Mouse (Mus musculus): ENCODE results near the gene Dnajb12. TPM values are rescaled to one million over a fixed set of nuclear protein-coding genes. Genes with fewer than 3 reads are reported as not detected.

Dnajb12 gene
- total and polyA plus RNA-seq, 3 experiments: 10.4 to 28.5 (median 20.5) TPM

- ATAC-seq (ENCODE audit: extremely low read depth, insufficient number of reproducible peaks, low FRiP score, poor library complexity, severe bottlenecking) (no peak), DNase-seq (ENCODE audit: low spot score) (no peak)
- Histone ChIP-seq H3K4me3 (ENCODE audit: low read depth, low read length) (no peak overlapping the region), H3K4me1 (ENCODE audit: insufficient read depth, low read depth, low read length) (peaks cover 52% of the 10 kb centered on the region), H3K9me3 (replicated peaks) (no peaks in the 10 kb centered on the region), H3K36me3 (replicated peaks) (no peaks in the 10 kb centered on the region), H3K27me3 (ENCODE audit: insufficient read depth, low read length) (no peaks in the 10 kb centered on the region; the same call in 1 of the 2 replicates)
- TF ChIP-seq GATA1 (IDR thresholded peaks at IDR 0.05; ENCODE audit: borderline replicate concordance, low read length): no peak
- no peak for TF ChIP-seq TAL1 (conservative IDR thresholded peaks at IDR 0.05; ENCODE audit: low read depth, low read length)
- no peak for TF ChIP-seq CTCF (IDR thresholded peaks at IDR 0.05; ENCODE audit: low read depth, low read length)
- TF ChIP-seq GATA2 (IDR thresholded peaks at IDR 0.05; ENCODE audit: borderline replicate concordance, low read depth, low read length): no peak
- no peak for TF ChIP-seq POLR2AphosphoS5 (IDR thresholded peaks at IDR 0.05; ENCODE audit: insufficient replicate concordance, low read depth, low read length)
Measured at GRCm38 (mm10) chr10:59908776-59909315, 29.5 kb downstream of the Dnajb12 start.

GRCm38 (mm10) chr10:59909357-59909847, 30.0 kb downstream of the Dnajb12 start:
- H3K4me3 ChIP-seq (ENCODE audit: low read depth, low read length): no peak overlapping the region
- H3K9me3 ChIP-seq (replicated peaks): no peaks in the 10 kb centered on the region
- H3K36me3 ChIP-seq (replicated peaks): no peaks in the 10 kb centered on the region
- ATAC-seq (ENCODE audit: extremely low read depth, insufficient number of reproducible peaks, low FRiP score, poor library complexity, severe bottlenecking): no peak
- no peaks in the 10 kb centered on the region; the same call in 1 of the 2 replicates for H3K27me3 ChIP-seq (ENCODE audit: insufficient read depth, low read length)
- no peak for DNase-seq (ENCODE audit: low spot score)
- no peak for TF ChIP-seq TAL1 (conservative IDR thresholded peaks at IDR 0.05; ENCODE audit: low read depth, low read length)
- TF ChIP-seq CTCF (IDR thresholded peaks at IDR 0.05; ENCODE audit: low read depth, low read length): no peak
- no peak for TF ChIP-seq GATA1 (IDR thresholded peaks at IDR 0.05; ENCODE audit: borderline replicate concordance, low read length)
- no peak for TF ChIP-seq POLR2AphosphoS5 (IDR thresholded peaks at IDR 0.05; ENCODE audit: insufficient replicate concordance, low read depth, low read length)
- no peak for TF ChIP-seq GATA2 (IDR thresholded peaks at IDR 0.05; ENCODE audit: borderline replicate concordance, low read depth, low read length)
- peaks cover 52% of the 10 kb centered on the region for H3K4me1 ChIP-seq (ENCODE audit: insufficient read depth, low read depth, low read length)

- no peaks in the 10 kb centered on the region; the same call in 1 of the 2 replicates for H3K27me3 ChIP-seq (ENCODE audit: insufficient read depth, low read length)
- DNase-seq (ENCODE audit: low spot score) (no peak), ATAC-seq (ENCODE audit: extremely low read depth, insufficient number of reproducible peaks, low FRiP score, poor library complexity, severe bottlenecking) (no peak)
- H3K4me3 ChIP-seq (ENCODE audit: low read depth, low read length): peak overlapping the region; percentile 61; the same call in 1 of the 2 replicates
- H3K4me1 ChIP-seq (ENCODE audit: insufficient read depth, low read depth, low read length): peaks cover 58% of the 10 kb centered on the region
- TF ChIP-seq TAL1 (conservative IDR thresholded peaks at IDR 0.05; ENCODE audit: low read depth, low read length) (no peak), GATA2 (IDR thresholded peaks at IDR 0.05; ENCODE audit: borderline replicate concordance, low read depth, low read length) (no peak), GATA1 (IDR thresholded peaks at IDR 0.05; ENCODE audit: borderline replicate concordance, low read length) (no peak), CTCF (IDR thresholded peaks at IDR 0.05; ENCODE audit: low read depth, low read length) (no peak), POLR2AphosphoS5 (IDR thresholded peaks at IDR 0.05; ENCODE audit: insufficient replicate concordance, low read depth, low read length) (no peak)
- H3K9me3 ChIP-seq (replicated peaks): no peaks in the 10 kb centered on the region
- no peaks in the 10 kb centered on the region for H3K36me3 ChIP-seq (replicated peaks)
Measured at GRCm38 (mm10) chr10:59911091-59911490, 31.7 kb downstream of the Dnajb12 start.

- ATAC-seq (ENCODE audit: extremely low read depth, insufficient number of reproducible peaks, low FRiP score, poor library complexity, severe bottlenecking) (no peak), DNase-seq (ENCODE audit: low spot score) (no peak)
- peaks cover 61% of the 10 kb centered on the region for H3K4me1 ChIP-seq (ENCODE audit: insufficient read depth, low read depth, low read length)
- H3K27me3 ChIP-seq (ENCODE audit: insufficient read depth, low read length): no peaks in the 10 kb centered on the region; the same call in 1 of the 2 replicates
- no peaks in the 10 kb centered on the region for H3K36me3 ChIP-seq (replicated peaks)
- peak overlapping the region; percentile 61; the same call in 1 of the 2 replicates for H3K4me3 ChIP-seq (ENCODE audit: low read depth, low read length)
- TF ChIP-seq POLR2AphosphoS5 (IDR thresholded peaks at IDR 0.05; ENCODE audit: insufficient replicate concordance, low read depth, low read length) (no peak), TAL1 (conservative IDR thresholded peaks at IDR 0.05; ENCODE audit: low read depth, low read length) (no peak), GATA2 (IDR thresholded peaks at IDR 0.05; ENCODE audit: borderline replicate concordance, low read depth, low read length) (no peak), GATA1 (IDR thresholded peaks at IDR 0.05; ENCODE audit: borderline replicate concordance, low read length) (no peak), CTCF (IDR thresholded peaks at IDR 0.05; ENCODE audit: low read depth, low read length) (no peak)
- H3K9me3 ChIP-seq (replicated peaks): no peaks in the 10 kb centered on the region
Measured at GRCm38 (mm10) chr10:59911561-59912198, 32.3 kb downstream of the Dnajb12 start.

GRCm38 (mm10) chr10:59915196-59915962, 36.0 kb downstream of the Dnajb12 start:
- no peaks in the 10 kb centered on the region for H3K9me3 ChIP-seq (replicated peaks)
- H3K36me3 ChIP-seq (replicated peaks): no peaks in the 10 kb centered on the region
- DNase-seq (ENCODE audit: low spot score) (no peak), ATAC-seq (ENCODE audit: extremely low read depth, insufficient number of reproducible peaks, low FRiP score, poor library complexity, severe bottlenecking) (no peak)
- H3K4me1 ChIP-seq (ENCODE audit: insufficient read depth, low read depth, low read length): peaks cover 46% of the 10 kb centered on the region
- no peak overlapping the region for H3K4me3 ChIP-seq (ENCODE audit: low read depth, low read length)
- TF ChIP-seq GATA1 (IDR thresholded peaks at IDR 0.05; ENCODE audit: borderline replicate concordance, low read length): no peak
- no peak for TF ChIP-seq TAL1 (conservative IDR thresholded peaks at IDR 0.05; ENCODE audit: low read depth, low read length)
- no peak for TF ChIP-seq GATA2 (IDR thresholded peaks at IDR 0.05; ENCODE audit: borderline replicate concordance, low read depth, low read length)
- TF ChIP-seq CTCF (IDR thresholded peaks at IDR 0.05; ENCODE audit: low read depth, low read length): no peak
- TF ChIP-seq POLR2AphosphoS5 (IDR thresholded peaks at IDR 0.05; ENCODE audit: insufficient replicate concordance, low read depth, low read length): no peak
- no peaks in the 10 kb centered on the region; the same call in 1 of the 2 replicates for H3K27me3 ChIP-seq (ENCODE audit: insufficient read depth, low read length)
